Mouse (Mus musculus) left cerebral cortex, adult 18-20 months (tissue): ENCODE measurements at regions not wholly inside any gene's neighbourhood (a gene's known extent, or its start where the extent isn't known, plus 50 kb on each side); places are given as distances from the start of the nearest gene placed in this dataset.

ENCODE experiments used
- DNase-seq, 2 experiments: peaks; one replicate each; pipeline ENCODE4 v3.0.0; 2021 to 2022; ENCODE audit warnings: low spot score in 2 of 2, mixed read lengths in 1 of 2
- microRNA-seq, 2 experiments: library from miRNA; unstranded; fragments of <30 nt; microRNA quantifications; one replicate each; pipeline ENCODE4 v1.2.0; 2021

GRCm38 (mm10) chr15:68384571-68385335 is 1884.0 kb upstream of the Lrrc6 start:
- DNase-seq: no peak

DNA sequence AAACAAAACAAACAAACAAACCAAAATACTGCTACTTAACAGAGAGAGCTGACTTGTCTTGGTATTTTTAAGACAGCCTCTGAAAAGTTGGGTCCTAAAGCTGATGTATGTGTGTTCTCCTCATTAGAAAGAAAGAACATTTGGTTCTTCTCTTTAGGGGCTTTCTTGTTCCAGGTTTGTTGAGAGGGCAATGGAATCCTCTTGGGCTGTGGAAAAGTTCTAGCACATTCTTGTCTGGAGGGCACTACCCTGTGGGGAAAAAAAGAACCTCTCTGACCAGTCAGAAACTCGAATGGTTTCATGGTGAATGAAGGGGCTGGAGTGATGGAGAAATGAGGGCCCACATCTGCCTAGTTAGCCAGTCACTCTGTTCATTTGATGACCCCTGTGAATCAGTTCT is 1874.5 kb upstream of the Lrrc6 start:
- DNase-seq: no peak

DNA sequence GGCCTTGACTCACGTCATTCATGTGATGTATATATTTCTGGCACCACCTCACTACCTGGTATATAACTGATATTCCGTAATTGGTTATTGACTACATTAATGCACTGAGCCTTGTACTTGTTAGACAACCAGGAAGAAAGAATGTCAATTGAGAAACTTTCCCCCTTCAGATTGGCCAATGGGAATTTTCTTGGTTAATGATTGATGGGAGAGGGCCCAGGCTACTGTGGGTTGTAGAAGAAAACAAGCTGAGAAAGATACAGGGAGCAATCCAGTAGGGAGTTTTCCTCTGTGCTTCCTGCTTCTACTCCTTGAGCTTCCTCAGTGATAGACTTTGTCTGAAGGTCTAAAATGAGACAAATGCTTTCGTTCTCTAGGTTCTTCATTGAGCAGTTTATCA is 1866.1 kb upstream of the Lrrc6 start:
- DNase-seq: no peak

DNA sequence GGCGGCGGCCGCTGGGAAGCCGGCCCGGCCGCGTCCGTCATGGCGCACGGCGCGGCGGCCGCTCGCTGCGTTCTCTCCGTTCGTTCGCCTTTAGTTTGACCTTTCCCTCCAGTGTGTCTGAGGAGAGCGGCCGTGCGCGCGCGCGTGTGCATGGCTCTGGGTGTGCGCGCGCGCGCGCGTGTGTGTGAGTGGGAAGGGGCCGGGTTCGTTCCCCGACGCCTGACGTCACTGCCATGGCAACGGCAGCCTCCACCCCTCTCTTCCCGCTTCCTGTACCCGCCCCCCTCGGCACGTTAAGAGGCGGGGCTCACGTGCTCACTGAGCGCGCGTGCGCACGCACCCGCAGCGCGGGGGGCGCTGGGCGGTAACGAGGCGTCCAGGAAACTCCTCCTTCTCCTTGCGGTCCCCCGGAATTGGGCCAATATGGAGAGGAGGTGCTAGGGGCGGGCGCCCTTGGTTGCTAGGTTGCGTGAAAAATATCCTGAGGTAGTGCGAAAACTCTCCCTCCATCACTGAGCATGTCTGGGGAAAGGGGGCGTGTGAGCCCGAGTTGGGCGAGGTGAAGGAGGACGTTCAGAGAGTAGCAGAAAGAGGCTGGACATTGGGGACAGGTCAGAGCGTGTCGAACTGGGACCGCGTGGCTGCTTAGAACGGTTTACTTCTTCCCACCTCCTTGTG is 1862.5 kb upstream of the Lrrc6 start:
- peak; percentile 98 to 99 for DNase-seq

- DNase-seq: peak; percentile 5 to 12
Observed at GRCm38 (mm10) chr15:68362081-68363057, 1861.7 kb upstream of the Lrrc6 start.

- no peak for DNase-seq
Observed at GRCm38 (mm10) chr15:68360956-68361908, 1860.5 kb upstream of the Lrrc6 start.

- DNase-seq: no peak
Observed at GRCm38 (mm10) chr15:68359496-68359895, 1858.8 kb upstream of the Lrrc6 start.

DNA sequence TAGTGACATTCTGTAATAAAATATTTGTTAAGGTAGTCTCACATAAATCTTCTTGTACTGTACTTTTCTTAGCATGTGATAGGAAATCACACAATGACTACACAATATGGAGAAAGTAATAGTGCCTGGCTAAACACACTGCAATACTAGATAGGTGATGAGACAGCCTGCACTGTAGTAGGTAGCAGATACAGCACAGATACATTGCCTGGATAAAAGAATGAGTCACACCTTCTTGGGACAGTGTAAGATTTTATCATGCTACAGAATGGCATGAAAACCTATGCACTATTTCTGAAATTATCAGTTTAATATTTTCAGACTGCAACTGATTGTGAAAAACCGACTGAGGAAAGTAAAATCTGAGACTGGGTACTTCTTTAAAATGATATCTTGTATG is 1855.2 kb upstream of the Lrrc6 start:
- DNase-seq: no peak

DNA sequence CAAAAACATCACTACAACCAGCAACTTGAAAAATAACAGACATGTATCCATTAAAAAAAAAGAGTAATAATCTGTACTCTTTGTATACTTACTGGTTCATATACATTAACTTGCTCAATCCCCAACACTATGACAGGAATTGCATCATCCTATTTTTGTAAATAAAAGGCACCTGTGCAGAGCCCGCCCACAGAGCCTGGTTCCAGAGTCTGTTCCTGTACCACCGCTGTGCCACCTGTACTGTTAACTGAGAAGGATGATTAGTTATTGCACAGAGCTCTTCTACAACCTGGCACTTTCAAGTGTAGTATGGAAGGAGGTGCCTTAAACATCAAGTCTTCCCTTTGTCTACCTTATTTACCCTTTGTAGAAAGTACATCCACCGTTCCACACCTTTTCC is 1843.9 kb upstream of the Lrrc6 start:
- no peak for DNase-seq

GRCm38 (mm10) chr15:68342542-68342941 is 1841.8 kb upstream of the Lrrc6 start:
- DNase-seq: no peak

- no peak for DNase-seq
Observed at GRCm38 (mm10) chr15:68341056-68341455, 1840.3 kb upstream of the Lrrc6 start.

- DNase-seq: no peak
Observed at GRCm38 (mm10) chr15:68337264-68337663, 1836.6 kb upstream of the Lrrc6 start.

- DNase-seq: no peak
Observed at GRCm38 (mm10) chr15:68335837-68336236, 1835.1 kb upstream of the Lrrc6 start.

- DNase-seq: no peak
Observed at GRCm38 (mm10) chr15:68316116-68316515, 1815.4 kb upstream of the Lrrc6 start.

Small RNA genes lying in the stretch of these regions (microRNA-seq; reads per million reads assigned to microRNA genes)
- gene Mir30b (142 to 147 reads per million in 2 experiments), gene Mir30d (9,560 to 11,011 reads per million in 2 experiments)
